Mouse (Mus musculus): Measurements from ENCODE around the gene Ccdc33. TPM values are rescaled to one million over a fixed set of nuclear protein-coding genes. Genes with fewer than 3 reads are reported as not detected.

Gene Ccdc33
- total RNA-seq, 2 experiments from 2014 or later = not detected

DNA sequence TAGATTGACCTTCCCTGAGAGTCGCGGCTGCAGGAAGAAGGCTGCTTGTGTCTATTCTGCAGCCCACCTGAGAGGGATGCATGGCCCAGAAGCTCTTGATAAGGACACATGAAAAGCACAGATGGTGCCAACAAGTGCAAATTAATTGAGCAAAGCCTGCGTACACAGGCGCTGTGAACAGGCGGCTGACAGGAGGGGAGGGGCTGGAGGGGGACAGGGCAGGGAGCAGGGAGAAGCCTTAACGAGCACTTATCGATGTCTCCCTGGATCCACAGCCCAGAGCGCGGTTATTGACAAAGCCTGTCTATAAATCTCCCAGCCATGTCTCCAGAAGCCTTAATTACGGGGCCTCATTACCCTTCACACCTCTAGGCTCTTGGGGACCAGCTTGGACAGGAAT is 73.8 kb downstream of the Ccdc33 start:
- no peak for DNase-seq

DNA sequence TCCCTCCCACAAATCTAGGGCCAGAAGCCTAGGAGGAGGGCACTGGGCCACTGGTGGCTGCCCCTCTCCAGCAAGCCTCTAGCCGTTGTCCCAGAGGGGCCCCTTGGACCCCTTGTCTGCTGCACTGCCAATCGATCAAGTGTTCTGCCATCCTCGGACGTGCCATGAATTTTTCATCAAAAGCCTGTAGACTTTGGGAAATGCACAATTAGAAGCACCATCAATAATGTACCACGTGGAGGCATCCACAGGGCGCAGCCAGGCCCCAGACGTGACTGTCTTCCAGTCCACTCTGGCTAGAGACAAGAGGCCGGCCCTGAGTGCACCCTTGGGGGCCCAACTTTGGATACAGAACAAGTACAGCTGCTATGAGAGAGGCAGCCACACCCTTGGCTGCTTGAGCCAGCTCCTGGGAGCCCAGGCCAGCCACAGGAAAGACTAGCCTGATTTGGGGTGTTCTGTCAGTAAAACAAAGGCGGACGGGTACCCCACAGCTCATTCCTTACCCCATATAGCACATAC is 75.1 kb downstream of the Ccdc33 start:
- peak; percentile 55 for DNase-seq

DNA sequence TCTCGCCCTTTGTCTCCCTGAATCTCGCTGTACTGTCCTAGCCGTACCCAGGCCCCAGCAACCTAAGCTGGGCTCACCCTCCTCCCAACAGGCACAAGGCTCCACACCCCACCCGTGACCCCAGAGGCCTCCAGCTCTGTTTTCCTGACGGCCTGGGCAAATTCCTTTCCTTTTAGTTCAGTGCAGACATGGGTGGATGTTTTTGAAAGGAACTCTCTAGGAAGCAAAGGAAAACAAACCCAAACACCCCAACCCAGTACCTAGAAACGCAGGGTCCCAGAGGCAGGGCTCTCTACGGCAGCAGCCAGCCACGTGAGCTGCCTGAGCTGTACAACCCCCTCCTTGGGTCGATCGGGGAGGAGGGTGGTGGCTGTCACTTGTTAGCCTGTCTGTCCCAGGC is 76.2 kb downstream of the Ccdc33 start:
- DNase-seq = peak; percentile 31

DNA sequence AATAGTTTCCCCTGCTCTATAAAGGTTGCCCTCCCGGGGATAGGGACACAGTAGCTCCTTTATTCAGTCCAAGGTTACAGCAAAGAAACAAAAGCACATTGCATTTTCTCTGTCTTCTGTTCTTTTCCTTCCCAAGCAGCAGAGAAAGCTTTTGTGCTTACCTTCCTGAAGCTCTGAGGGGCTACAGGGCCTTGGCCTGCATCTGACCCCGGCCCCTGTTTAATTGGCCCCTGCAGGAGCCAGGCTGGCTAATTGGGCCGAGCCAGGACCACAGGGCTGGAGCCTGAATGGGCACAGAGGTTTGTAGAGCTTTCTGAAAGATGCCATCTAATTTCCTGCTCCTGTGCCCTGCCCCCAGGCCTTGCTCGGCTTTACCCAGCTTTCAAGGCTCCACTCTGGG is 77.6 kb downstream of the Ccdc33 start:
- no peak for DNase-seq

DNA sequence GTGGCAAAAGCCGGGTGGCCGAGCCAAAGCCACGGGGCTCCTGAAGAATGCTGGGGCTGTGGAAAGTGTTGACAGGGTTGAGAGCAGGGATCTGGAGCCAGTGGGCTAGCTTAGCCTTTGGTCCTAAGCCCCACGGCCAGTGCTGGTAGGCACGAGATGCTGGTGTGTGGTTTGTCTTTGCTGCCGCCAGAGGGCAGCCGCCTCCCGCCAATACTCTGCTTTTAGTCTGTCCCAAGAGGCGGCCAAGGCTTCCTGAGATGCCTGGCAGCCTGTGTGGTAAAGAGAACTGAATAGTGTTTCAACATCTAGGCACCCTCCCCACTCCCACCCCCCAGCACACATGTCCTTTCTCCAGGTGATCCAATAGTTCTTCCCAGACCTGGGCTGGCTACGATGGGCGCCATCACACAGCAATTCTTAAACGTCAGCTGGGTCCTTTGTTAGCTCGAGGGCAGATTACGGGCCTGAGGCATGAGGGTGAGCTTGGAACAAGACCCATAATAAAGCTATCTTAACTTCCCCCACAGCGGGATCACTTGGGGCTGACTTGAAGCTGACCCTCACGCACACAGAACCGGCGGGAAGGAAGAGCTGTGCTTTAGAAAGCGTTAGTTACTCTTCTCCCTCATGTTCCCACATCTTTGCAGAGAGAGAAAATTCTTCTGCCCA is 80.0 kb downstream of the Ccdc33 start:
- DNase-seq = peak; percentile 82

DNA sequence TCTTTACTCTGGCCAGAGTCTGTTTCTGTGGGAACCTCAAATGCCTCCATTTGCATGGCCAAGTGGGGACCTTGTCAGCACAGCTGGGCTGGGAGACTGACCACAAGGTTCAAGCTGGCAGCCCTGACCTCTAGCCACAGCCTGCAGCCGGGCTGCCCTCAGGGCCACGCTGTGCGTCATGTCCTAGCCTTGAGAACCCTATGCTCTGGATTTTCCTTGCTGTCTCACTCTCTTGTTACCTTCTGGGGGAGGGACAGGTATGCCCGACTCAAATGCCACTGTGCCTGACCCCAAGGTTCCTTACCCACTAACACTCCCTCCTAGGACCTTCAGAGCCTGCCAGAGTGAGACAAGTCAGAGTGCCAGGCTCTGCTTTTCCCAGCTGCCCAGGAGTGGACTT is 81.7 kb downstream of the Ccdc33 start:
- no peak for DNase-seq

DNA sequence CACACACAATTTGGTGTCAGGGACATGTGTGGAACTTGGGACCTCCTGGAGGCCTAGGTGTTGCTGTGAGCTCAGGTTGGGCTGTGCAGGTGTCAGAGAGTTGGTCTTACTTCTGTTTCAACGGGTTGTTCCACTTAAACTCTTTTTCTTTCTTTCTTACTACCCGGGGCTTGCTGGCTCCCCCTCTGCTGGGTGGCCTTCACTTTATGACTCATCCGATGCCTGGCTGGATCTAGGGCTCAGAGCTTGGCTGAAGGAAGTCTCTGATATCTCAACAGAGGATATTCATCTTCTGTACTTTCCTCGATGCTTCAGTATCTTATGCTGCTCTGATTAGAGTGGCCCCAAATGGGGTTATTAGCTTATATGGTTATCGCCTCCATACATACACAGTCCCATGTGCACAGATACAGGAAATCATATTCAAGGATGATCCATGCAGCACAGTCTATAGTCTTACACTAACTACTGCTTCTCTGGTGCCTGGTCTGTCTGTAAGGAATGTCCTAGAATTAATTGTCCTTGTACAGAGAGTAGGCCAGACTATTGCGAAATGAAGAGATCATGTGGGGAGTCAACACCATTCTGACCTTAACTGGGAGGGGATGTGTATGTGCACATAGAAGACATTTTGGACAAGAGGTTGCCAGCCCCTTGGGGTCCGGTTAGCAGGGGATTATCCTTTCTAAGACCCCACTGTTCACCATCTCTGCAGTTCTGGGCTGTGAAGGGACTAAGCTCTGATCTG is 82.5 kb downstream of the Ccdc33 start:
- DNase-seq = no peak

DNA sequence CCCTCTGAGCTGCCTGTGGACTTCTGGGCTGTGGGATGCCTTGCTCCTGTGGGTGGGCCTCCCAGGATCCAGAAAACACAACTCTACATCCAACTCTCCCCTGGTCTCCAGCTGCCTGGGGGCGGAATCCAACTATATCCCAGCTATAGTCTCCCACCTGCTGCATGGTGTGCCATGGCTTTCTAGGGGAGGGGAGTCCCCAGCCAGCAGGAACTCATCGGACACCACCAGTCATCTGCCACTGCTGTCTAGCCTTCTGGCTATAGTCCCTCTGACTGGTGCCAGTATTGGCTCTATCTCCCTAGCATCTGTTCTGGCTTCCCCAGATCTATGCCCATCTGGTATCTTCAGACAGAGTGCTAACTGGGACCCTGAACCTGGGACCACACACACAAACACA is 83.1 kb downstream of the Ccdc33 start:
- DNase-seq = no peak

DNA sequence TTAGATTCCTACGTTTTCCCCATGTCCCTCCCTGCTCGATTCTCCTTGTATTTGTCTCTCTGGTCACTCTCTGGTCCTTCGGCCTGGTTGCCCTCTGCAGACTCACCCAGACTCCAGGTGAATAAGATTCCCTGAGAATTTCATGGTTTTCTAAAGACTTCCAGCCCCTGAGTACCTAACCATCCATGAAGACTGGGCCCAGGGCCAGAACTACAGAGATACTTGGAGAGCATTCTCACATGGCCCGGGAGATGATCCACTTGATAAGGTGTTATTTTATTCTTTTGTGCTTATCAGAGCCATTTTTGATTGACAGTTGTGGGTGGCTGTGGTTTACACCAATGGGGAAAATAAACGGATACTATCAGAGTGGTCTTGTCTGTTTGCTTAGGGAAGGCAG is 86.7 kb downstream of the Ccdc33 start:
- DNase-seq = no peak

DNA sequence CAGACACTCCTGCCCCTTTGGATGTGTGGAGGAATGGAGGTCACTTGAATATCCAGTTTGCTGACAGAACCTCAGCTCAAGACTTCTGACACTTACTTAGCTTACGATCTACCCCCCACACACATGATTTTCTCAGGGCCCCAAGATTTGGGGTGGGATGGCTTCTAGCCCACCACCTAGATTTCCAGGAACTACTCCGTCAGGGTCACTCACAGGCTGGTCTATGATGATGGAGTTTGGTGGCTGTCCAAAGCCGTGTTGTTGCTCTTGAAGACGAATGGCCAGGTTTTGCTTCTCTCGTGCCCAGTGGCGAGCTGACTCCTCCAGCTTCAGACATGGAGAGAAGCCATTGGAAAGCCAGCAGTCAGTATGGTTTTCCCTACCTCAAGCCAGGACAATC is 89.0 kb downstream of the Ccdc33 start:
- no peak for DNase-seq

DNA sequence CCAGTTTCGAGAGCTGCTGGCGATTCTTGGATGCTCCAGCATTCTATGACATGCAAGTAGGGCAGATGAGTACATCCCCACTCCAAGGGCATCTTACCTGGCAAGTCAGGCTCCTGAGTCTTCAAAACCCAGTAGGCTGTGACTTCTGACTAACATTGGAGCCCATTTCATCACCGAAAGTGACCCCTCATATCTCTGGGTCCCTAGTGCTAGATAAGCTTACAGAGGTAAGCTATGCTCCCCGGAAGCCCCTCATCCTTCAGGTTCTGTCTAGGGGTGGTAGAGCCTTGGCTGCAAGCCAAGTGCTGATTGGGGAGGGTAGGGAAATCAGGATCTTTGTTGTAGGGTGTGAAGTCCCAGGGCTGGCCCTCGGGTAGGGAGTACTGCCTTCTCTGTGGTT is 89.8 kb downstream of the Ccdc33 start:
- no peak for DNase-seq

DNA sequence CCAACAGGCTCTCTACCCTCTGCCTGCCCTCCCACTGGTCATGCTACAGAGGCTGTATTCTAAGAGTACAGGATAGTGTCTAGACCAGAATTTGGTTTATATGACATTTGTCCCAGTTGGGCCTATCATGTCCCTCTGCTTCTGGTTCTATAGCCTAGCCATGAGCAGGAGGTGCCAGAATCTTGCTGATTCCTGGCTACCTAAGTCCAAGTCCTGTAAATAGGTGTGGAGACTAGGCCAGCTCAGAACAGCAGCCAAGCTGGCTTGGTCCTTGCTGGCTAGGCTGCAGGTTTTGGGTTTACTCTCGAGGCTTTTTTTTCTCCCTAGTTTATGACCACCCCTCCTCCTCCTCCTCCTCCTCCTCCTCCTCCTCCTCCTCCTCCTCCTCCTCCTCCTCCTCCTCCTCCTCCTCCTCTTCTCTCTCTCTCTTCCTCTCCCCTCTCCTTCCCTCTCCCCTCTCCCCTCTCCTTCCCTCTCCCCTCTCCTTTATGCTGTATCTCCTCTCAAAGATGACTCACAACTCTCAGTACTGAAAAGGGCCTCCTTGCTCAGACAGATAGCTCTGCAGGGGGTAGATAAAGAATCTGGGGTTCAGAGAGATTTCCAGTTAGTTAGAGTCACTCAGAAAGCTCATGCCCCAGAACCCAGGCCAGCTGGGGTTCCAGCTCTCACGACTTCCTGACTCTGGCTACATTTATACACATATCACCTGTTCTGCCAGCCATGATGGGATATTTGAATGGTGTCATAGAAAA is 91.0 kb downstream of the Ccdc33 start:
- no peak for DNase-seq

DNA sequence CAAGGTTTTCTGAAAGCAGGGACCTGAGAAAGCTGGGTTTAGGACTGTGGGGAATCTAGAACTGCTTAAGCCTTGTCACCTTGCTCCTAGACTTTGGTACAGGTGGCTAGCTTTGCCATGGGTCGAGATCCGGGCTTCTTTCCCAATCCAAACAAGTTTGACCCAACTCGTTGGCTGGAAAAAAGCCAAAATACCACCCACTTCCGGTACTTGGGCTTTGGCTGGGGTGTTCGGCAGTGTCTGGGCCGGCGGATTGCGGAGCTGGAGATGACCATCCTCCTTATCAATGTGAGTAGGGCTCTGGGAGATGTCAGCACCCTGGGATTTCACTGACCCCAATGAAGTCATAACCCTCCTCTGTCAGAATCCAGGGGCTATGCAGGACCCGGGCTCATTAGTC is 92.6 kb downstream of the Ccdc33 start:
- no peak for DNase-seq

DNA sequence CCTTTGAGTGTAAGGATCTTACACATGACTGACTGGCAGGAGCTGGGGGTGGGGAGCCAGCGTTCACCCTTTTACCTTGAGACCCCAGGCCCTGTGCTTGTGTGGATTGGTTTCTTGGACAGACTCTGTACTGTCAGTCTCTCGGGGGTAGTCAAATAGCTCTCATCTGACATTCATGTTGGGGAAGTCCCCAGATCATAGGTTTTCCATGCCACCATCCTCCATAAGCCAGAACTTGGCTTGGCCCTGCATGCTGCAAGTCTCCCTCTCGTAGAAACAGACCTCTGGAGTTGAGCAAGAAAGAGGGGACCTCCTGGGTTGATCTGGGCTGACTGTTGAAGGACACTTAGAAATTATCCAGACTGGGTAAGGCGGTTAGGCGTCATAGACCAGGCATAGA is 100.2 kb downstream of the Ccdc33 start:
- DNase-seq = no peak

DNA sequence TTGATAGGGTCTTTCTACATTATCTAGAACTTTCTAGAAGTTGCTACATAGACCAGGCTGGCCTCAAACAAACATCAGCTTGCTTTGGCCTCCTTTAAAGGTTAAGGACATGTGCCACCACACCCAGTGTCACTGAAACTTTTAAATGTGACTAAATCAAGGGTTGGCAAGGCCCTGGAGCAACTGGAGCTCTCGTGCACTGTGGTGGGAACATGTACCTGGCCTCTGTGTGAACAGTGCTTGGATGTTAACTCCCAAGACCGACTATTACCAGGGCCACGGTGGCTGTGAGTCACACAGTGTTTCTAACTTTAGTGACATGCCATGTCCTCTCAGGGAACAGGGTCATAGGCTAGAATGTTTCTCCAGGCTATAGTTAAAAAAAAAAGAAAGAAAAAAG is 101.7 kb downstream of the Ccdc33 start:
- DNase-seq = no peak

DNA sequence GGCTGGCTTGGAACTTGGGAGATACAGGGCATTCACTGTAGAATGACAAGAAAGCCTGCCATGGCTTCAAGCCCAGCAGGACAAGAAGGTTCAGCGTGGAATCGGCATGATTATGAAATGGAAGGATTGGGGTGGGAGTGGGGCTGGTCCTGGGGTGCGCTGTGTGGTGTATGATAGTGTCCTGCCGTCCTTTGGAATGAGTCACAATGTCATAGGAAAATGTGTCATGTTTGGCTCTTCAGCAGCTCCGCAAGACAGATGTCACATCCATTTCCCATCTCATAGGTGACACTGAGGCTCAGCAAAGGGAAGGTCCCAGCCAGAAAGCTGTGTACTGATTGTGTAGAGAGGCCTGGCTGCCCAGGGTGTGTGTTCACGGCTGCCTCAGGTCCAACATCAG is 102.8 kb downstream of the Ccdc33 start:
- DNase-seq = no peak

DNA sequence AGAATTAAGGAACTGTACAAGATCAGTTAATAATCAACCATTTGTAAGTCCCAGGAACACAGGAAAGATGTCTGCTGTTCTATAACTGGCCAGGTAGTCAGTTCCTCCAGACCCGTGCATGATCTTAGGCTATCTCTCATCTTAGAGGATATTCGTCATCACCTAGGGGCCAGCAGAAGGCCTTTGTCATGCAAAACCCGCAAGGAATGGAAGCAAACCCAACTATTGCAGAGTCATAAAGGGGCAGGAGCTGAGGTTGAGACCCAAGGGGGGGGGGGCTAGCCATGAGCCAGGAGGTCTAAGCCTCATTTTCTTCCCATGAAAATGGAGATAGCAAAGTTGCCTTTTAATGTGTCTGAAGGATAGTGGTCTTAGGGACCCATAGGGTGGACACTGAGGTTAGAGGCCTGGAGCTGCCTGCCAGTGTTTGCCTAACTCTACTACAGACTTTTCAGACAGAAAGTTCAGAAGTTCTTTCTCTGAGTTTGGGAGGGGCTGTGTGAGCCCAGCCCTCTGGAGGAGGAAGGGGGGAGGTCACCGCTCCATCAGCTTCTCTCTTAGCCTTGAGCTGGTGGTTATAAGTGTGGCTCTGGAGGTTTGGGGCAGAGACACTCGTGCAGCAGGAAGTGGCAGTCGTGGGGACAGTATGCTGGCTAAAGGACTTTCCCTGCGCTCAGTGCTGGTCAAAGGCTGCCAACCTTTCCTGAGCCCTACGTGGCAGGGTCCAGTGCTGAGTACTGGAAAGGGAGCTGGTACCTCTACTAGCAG is 104.0 kb downstream of the Ccdc33 start:
- DNase-seq = no peak

DNA sequence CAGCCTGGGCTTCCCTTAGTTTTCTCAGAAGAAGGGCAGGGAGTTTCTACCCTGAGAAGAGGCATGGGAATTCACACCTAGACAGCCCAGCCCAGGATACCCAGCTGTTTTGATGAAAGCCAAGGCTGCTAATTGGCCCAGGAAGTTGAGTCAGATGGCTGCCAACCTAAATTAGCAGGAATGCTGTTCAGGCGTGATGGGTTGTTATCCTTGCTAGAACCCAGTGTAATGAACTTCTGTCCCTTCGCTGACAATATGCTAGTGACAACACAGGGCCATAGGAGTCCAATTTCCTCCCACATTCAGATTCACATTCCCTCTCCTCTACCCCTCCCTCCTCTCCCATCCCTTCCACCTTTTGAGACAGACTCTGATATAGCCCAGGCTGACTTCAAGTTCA is 105.7 kb downstream of the Ccdc33 start:
- DNase-seq = no peak

DNA sequence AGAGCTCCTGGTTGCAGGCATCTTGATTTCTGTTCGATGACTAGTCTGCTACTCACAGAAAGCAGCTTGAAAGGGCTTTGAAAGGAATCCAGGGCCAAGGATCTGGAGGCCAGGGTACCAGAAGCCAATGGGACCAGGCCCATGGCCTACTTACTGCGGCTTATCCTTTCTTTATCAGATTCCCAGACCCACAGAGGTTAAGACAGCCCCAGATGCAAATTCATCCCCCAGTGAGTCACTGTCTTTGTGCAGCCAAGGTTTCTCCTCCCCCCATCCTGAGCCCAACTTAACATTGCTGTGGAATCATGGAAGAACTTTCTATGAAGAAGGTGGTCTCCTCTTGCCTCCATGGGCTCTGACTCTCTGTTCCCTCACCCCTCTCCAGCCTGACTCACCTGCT is 106.1 kb downstream of the Ccdc33 start:
- DNase-seq = no peak

DNA sequence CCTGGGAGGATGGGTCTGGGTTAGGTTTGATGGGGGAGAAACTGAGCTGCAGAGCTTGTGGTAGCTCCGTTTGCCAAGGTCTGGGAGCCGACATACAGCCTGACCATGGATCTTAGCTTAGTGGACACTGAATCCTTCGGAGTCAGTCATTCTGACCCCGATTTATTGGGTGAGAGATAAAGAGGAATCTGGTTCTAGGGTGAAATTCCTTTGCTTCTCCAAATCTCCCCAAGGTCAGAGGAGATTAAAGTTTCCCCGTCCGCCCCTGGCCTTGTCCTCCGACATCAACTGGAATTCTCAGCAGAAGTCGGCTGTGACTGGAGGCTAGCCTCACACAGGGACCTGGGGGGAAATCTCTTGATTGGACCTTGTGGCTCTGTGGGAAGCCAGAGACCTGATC is 107.1 kb downstream of the Ccdc33 start:
- no peak for DNase-seq

DNA sequence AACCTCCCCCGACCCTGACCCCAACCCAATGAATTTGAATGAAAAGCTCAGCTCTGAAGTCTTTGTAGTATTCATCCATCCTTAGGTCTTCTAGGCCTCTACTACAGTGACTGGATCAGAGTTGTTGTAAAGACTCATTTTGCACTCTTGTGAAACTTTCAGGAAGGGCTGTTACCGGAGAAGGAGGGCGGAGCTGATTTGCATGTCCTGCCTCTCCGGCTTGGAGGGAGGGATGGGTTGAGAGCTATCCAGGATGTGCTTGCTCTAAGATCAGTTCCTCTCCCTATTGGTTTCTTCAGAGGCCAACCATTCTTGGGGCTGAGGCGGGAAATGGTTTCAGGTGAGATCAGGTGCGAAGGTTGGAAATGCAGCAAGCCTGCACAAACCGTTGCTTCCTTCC is 107.6 kb downstream of the Ccdc33 start:
- DNase-seq = no peak

DNA sequence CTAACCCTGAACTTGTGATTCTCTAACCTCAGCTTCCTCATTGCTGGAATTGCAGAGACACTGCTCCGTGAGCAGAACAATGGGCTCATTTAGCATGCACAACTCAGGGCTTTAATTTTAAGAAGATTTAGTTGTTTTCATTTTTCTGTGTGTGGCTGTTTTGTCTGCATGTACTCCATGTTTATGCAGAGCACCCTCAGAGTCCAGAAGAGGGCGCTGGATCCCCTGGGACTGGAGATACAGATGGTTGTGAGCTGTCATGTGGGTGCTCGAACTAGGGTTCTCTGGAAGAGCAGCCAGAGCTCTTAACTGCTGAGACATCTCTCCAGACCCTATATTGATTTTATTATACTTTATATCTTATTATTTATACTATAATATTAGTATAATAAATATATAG is 109.0 kb downstream of the Ccdc33 start:
- DNase-seq = no peak

DNA sequence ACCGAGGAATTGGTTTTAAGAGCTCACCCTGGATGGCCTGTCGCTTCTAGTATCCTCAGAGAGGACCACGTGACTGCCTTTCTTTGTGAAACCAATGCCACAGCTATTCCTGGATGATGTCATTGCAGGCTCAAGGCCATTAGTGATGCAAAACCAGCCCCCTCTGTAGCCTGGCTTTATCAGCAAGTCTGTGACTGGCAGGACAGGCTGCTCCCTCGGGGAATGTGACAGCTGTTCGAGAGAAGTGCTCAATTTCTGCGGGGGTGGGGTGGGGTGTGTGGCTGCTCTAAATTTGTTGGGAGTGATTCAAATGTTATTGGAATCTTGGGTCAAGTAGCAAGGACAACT is 109.6 kb downstream of the Ccdc33 start:
- DNase-seq = peak; percentile 87

Measured in heart, postnatal 4 days (tissue).